Mouse (Mus musculus) c-Kit-positive CD71-negative TER-119-negative erythroid progenitor cells, embryonic 14.5 days (primary cell): ENCODE measurements around the gene 1110057P08Rik.
"Not testable (repeated sequence)": the region's sequence is repeated elsewhere in the genome, so short reads cannot be mapped to it uniquely, and the experiment has no call there.

Source experiments
- DNase-seq: peaks from one replicate; pipeline ENCODE4 v3.0.0-alpha.2; 2013; ENCODE audit warnings: low read depth

Gene 1110057P08Rik

DNA sequence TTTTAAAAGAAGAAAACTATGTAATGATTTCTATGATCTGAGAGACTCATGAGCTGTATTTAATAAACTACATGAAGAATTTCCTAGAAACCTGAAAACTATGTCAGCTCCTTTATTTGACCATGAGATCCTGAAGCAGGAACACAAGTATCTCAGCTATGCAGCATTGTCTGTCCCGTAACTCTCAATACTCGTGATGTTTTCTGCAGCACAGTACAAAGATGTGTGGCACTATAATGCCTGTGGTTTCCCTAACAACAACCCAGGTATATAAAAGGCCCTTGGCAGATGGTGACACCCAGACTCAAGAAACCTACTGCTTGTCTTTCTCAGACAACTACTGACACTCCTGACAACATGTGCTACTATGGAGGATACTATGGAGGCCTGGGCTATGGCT is at the start of gene 1110057P08Rik:
Gene 1110057P08Rik (plus strand): TSS at position 301 of the 400 bp plus-strand sequence.
- DNase-seq, result no peak

DNA sequence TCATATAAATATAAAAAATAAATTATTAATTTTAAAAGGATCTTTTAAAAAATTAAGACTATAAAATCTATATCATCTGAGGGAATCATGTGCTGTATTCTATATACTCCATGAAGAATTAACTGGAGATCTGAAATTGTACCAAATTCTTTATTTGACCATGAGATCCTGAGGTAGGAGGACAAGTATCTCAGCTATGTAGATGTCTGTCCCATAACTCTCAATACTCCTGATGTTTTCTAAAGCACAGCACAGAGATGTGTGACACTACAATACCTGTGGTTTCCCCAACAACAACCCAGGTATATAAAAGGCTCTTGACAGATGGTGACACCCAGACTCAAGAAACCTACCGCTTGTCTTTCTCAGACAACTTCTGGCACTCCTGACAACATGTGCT is 34.0 kb upstream of the 1110057P08Rik start, which contains the start of gene Gm6358:
Gene Gm6358 (plus strand): TSS at position 301 of the 400 bp plus-strand sequence.
- no peak for DNase-seq

DNA sequence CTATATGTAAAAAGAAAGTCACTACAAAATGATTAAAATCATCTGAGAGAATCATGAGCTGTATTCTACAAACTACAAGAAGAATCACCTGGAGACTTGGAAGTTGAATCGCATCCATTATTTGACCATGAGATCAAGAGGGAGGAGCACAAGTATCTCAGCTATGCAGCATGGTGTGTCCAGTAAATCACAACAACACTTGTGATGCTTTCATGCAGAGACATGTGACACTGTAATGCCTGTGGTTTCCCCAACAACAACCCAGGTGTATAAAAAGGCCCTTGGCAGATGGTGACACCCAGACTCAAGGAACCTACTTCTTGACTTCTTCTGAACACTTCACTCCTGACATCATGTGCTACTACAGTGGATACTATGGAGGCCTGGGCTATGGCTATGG is 23.7 kb upstream of the 1110057P08Rik start, which contains the start of gene Gm10061:
Gene Gm10061 (plus strand): TSS at position 301 of the 400 bp plus-strand sequence.
- no peak for DNase-seq

DNA sequence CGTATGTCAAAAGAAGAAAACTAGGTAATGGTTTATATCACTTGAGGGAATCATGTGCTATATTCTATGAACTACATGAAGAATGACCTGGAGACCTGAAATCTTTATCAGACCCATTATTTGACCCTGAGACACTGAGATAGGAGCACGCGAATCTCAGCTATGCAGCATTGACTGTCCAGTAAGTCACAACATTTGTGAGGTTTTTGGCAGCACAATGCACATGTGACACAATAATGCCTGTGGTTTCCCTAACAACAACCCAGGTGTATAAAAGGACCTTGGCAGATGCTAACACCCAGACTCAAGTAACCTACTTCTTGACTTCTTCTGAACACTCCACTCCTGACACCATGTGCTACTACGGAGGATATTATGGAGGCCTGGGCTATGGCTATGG is 16.9 kb upstream of the 1110057P08Rik start, which contains the start of gene Gm9789:
Gene Gm9789 (plus strand): TSS at position 301 of the 400 bp plus-strand sequence.
- no peak for DNase-seq

DNA sequence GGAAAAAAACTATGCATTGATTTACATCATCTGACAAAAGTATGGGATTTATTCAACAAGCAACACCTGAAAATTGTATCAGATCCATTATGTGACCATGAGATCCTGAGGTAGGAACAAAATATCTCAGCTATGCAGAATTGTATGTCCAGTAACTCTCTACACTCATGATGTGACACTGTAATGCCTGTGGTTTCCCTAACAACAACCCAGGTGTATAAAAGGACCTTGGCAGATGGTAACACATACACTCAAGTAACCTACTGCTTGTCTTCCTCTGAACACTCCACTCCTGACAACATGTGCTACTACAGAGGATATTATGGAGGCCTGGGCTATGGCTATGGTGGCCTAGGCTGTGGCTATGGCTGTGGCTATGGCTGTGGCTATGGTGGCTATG is 5.3 kb upstream of the 1110057P08Rik start, which contains the start of gene Gm7735:
Gene Gm7735 (plus strand): TSS at position 301 of the 400 bp plus-strand sequence.
- not testable (repeated sequence) for DNase-seq

DNA sequence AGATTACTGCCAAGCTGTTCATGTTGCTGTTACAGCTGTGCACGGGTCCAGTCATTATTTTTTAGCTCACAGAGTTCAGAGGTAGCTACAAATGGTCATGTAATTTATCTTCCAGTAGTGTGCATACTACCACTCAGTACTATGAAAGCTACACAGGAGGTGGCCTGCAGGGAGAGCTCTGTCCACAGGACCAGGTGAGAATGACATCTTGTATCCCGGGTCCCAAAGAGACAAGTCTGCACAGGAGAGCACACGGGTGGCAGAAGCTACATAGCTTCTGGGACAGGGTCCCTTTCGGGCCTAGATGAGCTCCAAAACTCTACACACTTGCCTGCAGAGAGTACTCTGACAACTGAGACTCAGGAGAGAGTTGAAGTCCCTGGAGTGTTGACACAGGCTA is 14.1 kb downstream of the 1110057P08Rik start:
- no peak for DNase-seq

DNA sequence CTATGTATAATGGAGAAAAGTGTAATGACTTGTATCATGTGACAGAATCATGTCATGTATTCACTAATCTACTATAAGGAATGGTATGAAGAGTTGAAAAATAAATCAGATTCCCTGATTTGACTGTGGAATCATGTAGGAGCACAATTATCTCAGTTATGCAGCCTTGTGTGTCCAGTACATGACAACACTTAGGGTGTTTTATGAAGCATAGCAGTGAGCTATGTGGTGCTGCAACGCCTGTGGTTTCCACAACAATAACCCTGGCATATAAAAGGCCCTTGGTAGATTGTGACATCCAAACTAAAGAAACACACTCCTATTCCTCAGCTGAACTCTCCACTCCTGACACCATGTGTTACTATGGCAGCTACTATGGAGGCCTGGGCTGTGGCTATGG is 31.0 kb downstream of the 1110057P08Rik start, which contains the start of gene Krtap20-2:
Gene Krtap20-2 (plus strand): TSS at position 301 of the 400 bp plus-strand sequence.
- no peak for DNase-seq
